9 mouse cellular contexts compared by ENCODE assay signal in the genomic region with DNA sequence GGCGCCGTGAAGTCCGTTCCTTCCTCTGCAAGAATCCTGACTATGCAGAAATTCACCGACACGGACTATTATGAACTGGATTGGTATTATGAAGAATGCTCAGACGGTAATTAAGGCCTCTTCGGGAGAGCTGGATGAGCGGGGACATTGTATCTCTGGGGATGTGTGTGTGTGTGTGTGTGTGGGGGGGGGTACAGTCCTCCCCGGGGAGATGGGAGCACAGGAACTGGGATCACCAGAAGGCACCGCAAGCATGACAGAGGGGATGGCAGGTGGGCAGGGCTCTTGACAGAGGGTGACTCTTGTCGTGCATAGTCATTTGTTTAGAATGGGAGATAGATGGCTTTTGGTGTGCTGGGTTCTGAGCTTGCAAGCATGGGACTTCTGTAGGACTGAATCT.
DNase-seq lines count a peak whose midpoint lies in the region; ATAC-seq and TF ChIP-seq lines count a peak whose summit lies in the region.
"Had no signal": no experiment of that assay in that cellular context is flagged by ENCODE, and none has a peak within 500 bp of the region (broad histone marks: within the 10 kb centered on the region; RNA-seq: fewer than 3 reads in every experiment).

No protein-coding gene starts in this region.

- peak in 1 of 2 experiments; percentile 36 for DNase-seq in cerebellum, adult 2 months
- no peak for DNase-seq in cerebellum, postnatal 36 days
- DNase-seq in left cerebral cortex, adult 2 months (ENCODE audit: extremely low spot score in 1 of 2, low spot score in 2 of 2) = no peak
- no peak for DNase-seq in left cerebral cortex, postnatal 10 days (ENCODE audit: extremely low spot score in 1 of 2, low spot score in 2 of 2)
- no peak for DNase-seq in intestine, embryonic 14.5 days (ENCODE audit: low spot score)
- DNase-seq in thymus, postnatal 36 days = no peak
- DNase-seq: thymus, postnatal 25 days had no signal

- peaks cover 46% of the 10 kb centered on the region for H3K4me1 ChIP-seq in cerebellum, adult 2 months (ENCODE audit: control insufficient read depth, insufficient read depth, low read length)
- H3K4me1 ChIP-seq in intestine, embryonic 14.5 days (replicated peaks; ENCODE audit: control insufficient read depth, insufficient read depth, low read length) = 0 out of 2 replicates have a peak, but pooled peaks cover 5% of the 10 kb centered on the region
- H3K4me1 ChIP-seq in neural tube, embryonic 14.5 days (ENCODE audit: control insufficient read depth, insufficient read depth, low read length) = peaks cover 11% of the 10 kb centered on the region; the same call in 1 of the 2 replicates

- WGBS in cerebellum, adult 2 months = 10% methylated on average over 11 of the region's 11 CpGs
- 44% methylated on average over 11 of the region's 11 CpGs for WGBS in intestine, embryonic 14.5 days
- WGBS in neural tube, embryonic 14.5 days = 44% methylated on average over 11 of the region's 11 CpGs

- H3K27ac ChIP-seq in cerebellum, adult 2 months (ENCODE audit: insufficient read depth, low read length) = peak overlapping the region; percentile 30; the same call in 1 of the 2 replicates
- peak overlapping the region; percentile 82 for H3K27ac ChIP-seq in left cerebral cortex, adult 2 months
- peak overlapping the region; percentile 64; the same call in 1 of the 2 replicates for H3K27ac ChIP-seq in intestine, embryonic 14.5 days (ENCODE audit: low read depth)
- H3K27ac ChIP-seq in neural tube, embryonic 14.5 days (ENCODE audit: low read depth, low read length) = peak overlapping the region; percentile 91

- intact Hi-C loops in left cerebral cortex, adult 2 months (cut with DNase I) = no loop called here
- intact Hi-C loops in left cerebral cortex, postnatal 10 days (cut with DNase I) = loop anchor here (5.0 kb wide), 1 partner anchor 49 kb away; no protein-coding TSS in a partner anchor

- no peak overlapping the region for H3K9ac ChIP-seq in intestine, embryonic 14.5 days (ENCODE audit: low read length)
- peak overlapping the region; percentile 65 for H3K9ac ChIP-seq in neural tube, embryonic 14.5 days (replicated peaks; ENCODE audit: low read depth, low read length)

- no peak for TF ChIP-seq POLR2A in cerebellum, adult 2 months (IDR thresholded peaks at IDR 0.05; ENCODE audit: borderline replicate concordance, insufficient read depth, low read length)

- H3K4me2 ChIP-seq in intestine, embryonic 14.5 days (ENCODE audit: low read length) = peak overlapping the region; percentile 48
- H3K4me2 ChIP-seq in neural tube, embryonic 14.5 days (ENCODE audit: low read depth, low read length) = peak overlapping the region; percentile 61

- TF ChIP-seq CTCF in cerebellum, adult 2 months (IDR thresholded peaks at IDR 0.05; ENCODE audit: borderline replicate concordance, insufficient read depth, low read depth, low read length) = no peak
- no peak for TF ChIP-seq CTCF in left cerebral cortex, adult 2 months (IDR thresholded peaks at IDR 0.05)

- no peaks in the 10 kb centered on the region for H3K36me3 ChIP-seq in intestine, embryonic 14.5 days (ENCODE audit: control insufficient read depth, insufficient read depth, low read length)
- no peaks in the 10 kb centered on the region for H3K36me3 ChIP-seq in neural tube, embryonic 14.5 days (ENCODE audit: control insufficient read depth, insufficient read depth, low read length)

- ATAC-seq in intestine, embryonic 14.5 days (replicated peaks; ENCODE audit: low FRiP score, low TSS enrichment, low read depth) = 0 out of 2 replicates have a peak, but pooled peaks have one; percentile 20
- peak; percentile 54 for ATAC-seq in neural tube, embryonic 14.5 days (ENCODE audit: low read depth)
- no peak for ATAC-seq in megakaryocyte-erythroid progenitor cell, adult 5-6 weeks (replicated peaks; ENCODE audit: low FRiP score, low TSS enrichment, poor library complexity, severe bottlenecking)

- H3K4me3 ChIP-seq in cerebellum, adult 2 months (replicated peaks; ENCODE audit: insufficient read depth, low read depth, low read length) = peak overlapping the region; percentile 53
- H3K4me3 ChIP-seq in left cerebral cortex, adult 2 months = peak overlapping the region; percentile 55
- peak overlapping the region; percentile 25 for H3K4me3 ChIP-seq in intestine, embryonic 14.5 days (ENCODE audit: low read depth, low read length)
- H3K4me3 ChIP-seq in neural tube, embryonic 14.5 days (ENCODE audit: low read depth, low read length) = peak overlapping the region; percentile 42

- no peaks in the 10 kb centered on the region for H3K9me3 ChIP-seq in intestine, embryonic 14.5 days (ENCODE audit: control insufficient read depth, low read length)
- no peaks in the 10 kb centered on the region for H3K9me3 ChIP-seq in neural tube, embryonic 14.5 days (ENCODE audit: control insufficient read depth, low read length)

- H3K27me3 ChIP-seq in cerebellum, adult 2 months (ENCODE audit: control insufficient read depth, insufficient read depth, low read length) = no peaks in the 10 kb centered on the region
- H3K27me3 ChIP-seq in intestine, embryonic 14.5 days (replicated peaks; ENCODE audit: control insufficient read depth, insufficient read depth, low read length) = no peaks in the 10 kb centered on the region
- no peaks in the 10 kb centered on the region for H3K27me3 ChIP-seq in neural tube, embryonic 14.5 days (ENCODE audit: control insufficient read depth, insufficient read depth, low read length)

Comparison
In these comparisons a context has a peak if more than half of its experiments do, and no peak if none do; other contexts are left out.
1. H3K27ac ChIP-seq: peak in every context shown above with its lines; median percentile 91 in neural tube, embryonic 14.5 days; 82 in left cerebral cortex, adult 2 months; 64 in intestine, embryonic 14.5 days; 30 in cerebellum, adult 2 months.